In genomic region chr3:108312414-108312813, GRCm38 (mm10) we compare ENCODE assay signal across 25 mouse cellular contexts. TPM values are rescaled to one million over a fixed set of nuclear protein-coding genes. Genes with fewer than 3 reads are reported as not detected.
"Had no signal": no experiment of that assay in that cellular context is flagged by ENCODE, and none has a peak within 500 bp of the region (broad histone marks: within the 10 kb centered on the region; RNA-seq: fewer than 3 reads in every experiment).

No protein-coding gene starts in this region.

- H3K36me3 ChIP-seq: limb, embryonic 15.5 days; liver, embryonic 12.5 days had no signal

- H3K27me3 ChIP-seq: limb, embryonic 12.5 days; limb, embryonic 15.5 days; liver, embryonic 12.5 days; liver, embryonic 15.5 days; lung, embryonic 15.5 days; megakaryocyte, embryonic 14.5 days had no signal

- ATAC-seq: liver, embryonic 12.5 days had no signal

- H3K4me2 ChIP-seq: limb, embryonic 12.5 days; limb, embryonic 15.5 days; liver, embryonic 12.5 days; liver, embryonic 15.5 days; lung, embryonic 15.5 days; midbrain, embryonic 11.5 days had no signal

- H3K9me3 ChIP-seq: limb, embryonic 12.5 days; limb, embryonic 15.5 days; liver, embryonic 12.5 days; liver, embryonic 15.5 days; lung, embryonic 15.5 days; megakaryocyte, embryonic 14.5 days had no signal

- H3K9ac ChIP-seq: limb, embryonic 12.5 days; limb, embryonic 15.5 days; liver, embryonic 12.5 days; liver, embryonic 15.5 days; lung, embryonic 15.5 days had no signal

- H3K4me1 ChIP-seq: limb, embryonic 12.5 days had no signal

- DNase-seq: kidney, adult 18-20 months; kidney, postnatal 36 days; layer of hippocampus, postnatal 36 days; left cerebral cortex, postnatal 4 days; lung, adult 18-20 months; lung, postnatal 10 days; lung, postnatal 36 days; midbrain, embryonic 14.5 days; right cerebral cortex, adult 18-20 months; right cerebral cortex, postnatal 14 days; right cerebral cortex, postnatal 4 days; thymus, adult 18-20 months; thymus, postnatal 36 days had no signal

- H3K27ac ChIP-seq: kidney, postnatal 0 days; limb, embryonic 12.5 days; limb, embryonic 15.5 days; liver, embryonic 12.5 days; liver, embryonic 15.5 days had no signal

- H3K4me3 ChIP-seq: limb, embryonic 12.5 days; limb, embryonic 15.5 days; liver, embryonic 12.5 days; liver, embryonic 15.5 days; lung, embryonic 15.5 days; megakaryocyte, embryonic 14.5 days had no signal

RNA-seq across cellular contexts. Expression of gene Mybphl, which starts 52.3 kb away (rescaled TPM):
- polyA plus RNA-seq: kidney, embryonic 14.5 days; kidney, postnatal 0 days; limb, embryonic 12.5 days; limb, embryonic 15.5 days; midbrain, embryonic 11.5 days; midbrain, embryonic 14.5 days; midbrain, postnatal 0 days; stomach, embryonic 14.5 days; urinary bladder, adult 2 months had no signal
